Mouse (Mus musculus): ENCODE data around the gene Tmem240. TPM values are rescaled to one million over a fixed set of nuclear protein-coding genes. Genes with fewer than 3 reads are reported as not detected.

Gene Tmem240
- polyA plus RNA-seq, 2 experiments: 0.06 to 0.17 TPM

DNA sequence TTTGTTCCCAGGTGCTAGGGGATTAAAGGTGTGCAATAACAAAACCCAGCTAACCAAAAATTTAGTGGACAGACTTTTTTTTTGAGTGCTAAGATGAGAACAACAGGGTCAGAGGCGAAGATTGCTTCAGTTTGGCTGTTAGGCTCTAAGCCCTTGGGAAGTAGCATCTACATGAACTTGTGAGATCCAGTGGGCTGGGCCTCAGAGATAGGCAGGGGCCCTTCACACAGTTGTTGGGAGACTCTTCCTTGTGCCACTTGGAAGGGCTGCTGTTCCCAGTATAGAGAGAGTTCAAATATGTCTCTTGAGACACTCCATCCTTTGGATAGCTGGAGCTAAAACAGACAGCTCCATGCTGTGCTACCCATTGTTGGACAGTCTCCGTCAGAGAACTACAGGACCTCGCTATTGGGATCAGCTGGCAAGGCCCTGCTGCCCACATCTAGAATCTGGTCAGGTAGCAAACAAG lies 55.5 kb downstream of the Tmem240 start, which contains the start of gene Ankrd65:
Ankrd65 (plus strand) TSS at position 419 of the 469 bp plus-strand sequence.
- Histone ChIP-seq H3K4me3 (ENCODE audit: insufficient read depth in 1 of 2, low read depth in 2 of 2, low read length in 2 of 2) (no peak within 1 kb of the TSS), H3K27me3 (ENCODE audit: control insufficient read depth, insufficient read depth, low read length) (no peaks in the 10 kb centered on the region), H3K4me2 (ENCODE audit: low read depth) (no peak within 1 kb of the TSS), H3K4me1 (replicated peaks; ENCODE audit: control insufficient read depth in 2 of 2, insufficient read depth in 2 of 2, low read length in 1 of 2) (peaks cover 6 to 17% of the 10 kb centered on the region in 2 experiments), H3K9ac (replicated peaks) (no peak within 1 kb of the TSS), H3K9me3 (ENCODE audit: control insufficient read depth, low read length) (no peaks in the 10 kb centered on the region), H3K27ac (no peak within 1 kb of the TSS), H3K36me3 (replicated peaks; ENCODE audit: control insufficient read depth, insufficient read depth, low read depth) (no peaks in the 10 kb centered on the region)
- DNase-seq (ENCODE audit: low read depth in 3 of 3, low spot score in 3 of 3) (no peak), ATAC-seq (ENCODE audit: insufficient read depth) (no peak)
- no peak for TF ChIP-seq EP300 (IDR thresholded peaks at IDR 0.05; ENCODE audit: low read depth)
- no peak for TF ChIP-seq CTCF (IDR thresholded peaks at IDR 0.05; ENCODE audit: low read depth)
- WGBS (ENCODE audit: insufficient replicate concordance): 65% methylated on average over 3 of the region's 3 CpGs

Small RNA genes within 50 kb of the gene (microRNA-seq; reads per million reads assigned to microRNA genes)
- gene Gm27743: not detected

Other genes starting within 250 kb of the Tmem240 start
- 92.8 and 127 TPM in 2 replicates for gene Gnb1, start 243.4 kb upstream of the Tmem240 start, polyA plus RNA-seq (2012; rRNA removed)
- gene Gnb1, start 243.4 kb upstream of the Tmem240 start, polyA plus RNA-seq (2014; fragmentation: Nextera tagmentation; extraction: Ambion mirVana): 98.7 and 108 TPM in 2 replicates
- gene Nadk, start 172.4 kb upstream of the Tmem240 start, polyA plus RNA-seq (2012; rRNA removed): 32.0 and 32.2 TPM in 2 replicates
- gene Nadk, start 172.4 kb upstream of the Tmem240 start, polyA plus RNA-seq (2014; fragmentation: Nextera tagmentation; extraction: Ambion mirVana): 40.2 and 48.4 TPM in 2 replicates
- gene Slc35e2, start 133.4 kb upstream of the Tmem240 start, polyA plus RNA-seq (2012; rRNA removed): 4.1 and 4.2 TPM in 2 replicates
- 6.7 and 7.9 TPM in 2 replicates for gene Slc35e2, start 133.4 kb upstream of the Tmem240 start, polyA plus RNA-seq (2014; fragmentation: Nextera tagmentation; extraction: Ambion mirVana)
- gene Cdk11b, start 109.9 kb upstream of the Tmem240 start, polyA plus RNA-seq (2012; rRNA removed): 12.6 and 21.4 TPM in 2 replicates
- gene Cdk11b, start 109.9 kb upstream of the Tmem240 start, polyA plus RNA-seq (2014; fragmentation: Nextera tagmentation; extraction: Ambion mirVana): 16.3 and 19.4 TPM in 2 replicates
- gene Gm10563, start 89.4 kb upstream of the Tmem240 start, polyA plus RNA-seq (2012; rRNA removed): not detected in 2 replicates
- gene Gm10563, start 89.4 kb upstream of the Tmem240 start, polyA plus RNA-seq (2014; fragmentation: Nextera tagmentation; extraction: Ambion mirVana): not detected in 2 replicates
- 3.4 and 5.4 TPM in 2 replicates for gene Mmp23, start 81.4 kb upstream of the Tmem240 start, polyA plus RNA-seq (2012; rRNA removed)
- 2.8 TPM in 2 replicates for gene Mmp23, start 81.4 kb upstream of the Tmem240 start, polyA plus RNA-seq (2014; fragmentation: Nextera tagmentation; extraction: Ambion mirVana)
- gene Mib2, start 65.6 kb upstream of the Tmem240 start, polyA plus RNA-seq (2012; rRNA removed): 4.8 and 4.9 TPM in 2 replicates
- gene Mib2, start 65.6 kb upstream of the Tmem240 start, polyA plus RNA-seq (2014; fragmentation: Nextera tagmentation; extraction: Ambion mirVana): 1.8 and 1.9 TPM in 2 replicates
- gene Fndc10, start 40.5 kb upstream of the Tmem240 start, polyA plus RNA-seq (2012; rRNA removed): 0.58 and 0.87 TPM in 2 replicates
- 0.10 and 0.15 TPM in 2 replicates for gene Fndc10, start 40.5 kb upstream of the Tmem240 start, polyA plus RNA-seq (2014; fragmentation: Nextera tagmentation; extraction: Ambion mirVana)
- gene Ssu72, start 30.0 kb upstream of the Tmem240 start, polyA plus RNA-seq (2012; rRNA removed): 38.6 and 39.5 TPM in 2 replicates
- 53.9 and 56.9 TPM in 2 replicates for gene Ssu72, start 30.0 kb upstream of the Tmem240 start, polyA plus RNA-seq (2014; fragmentation: Nextera tagmentation; extraction: Ambion mirVana)
- gene Atad3a, start 26.3 kb downstream of the Tmem240 start, polyA plus RNA-seq (2012; rRNA removed): 28.7 and 41.8 TPM in 2 replicates
- 31.2 and 38.7 TPM in 2 replicates for gene Atad3a, start 26.3 kb downstream of the Tmem240 start, polyA plus RNA-seq (2014; fragmentation: Nextera tagmentation; extraction: Ambion mirVana)
- 0.13 and 0.15 TPM in 2 replicates for gene Vwa1, start 39.9 kb downstream of the Tmem240 start, polyA plus RNA-seq (2012; rRNA removed)
- 0.14 and 0.19 TPM in 2 replicates for gene Vwa1, start 39.9 kb downstream of the Tmem240 start, polyA plus RNA-seq (2014; fragmentation: Nextera tagmentation; extraction: Ambion mirVana)
- 0.28 and 0.32 TPM in 2 replicates for gene Tmem88b, start 51.1 kb downstream of the Tmem240 start, polyA plus RNA-seq (2012; rRNA removed)
- gene Tmem88b, start 51.1 kb downstream of the Tmem240 start, polyA plus RNA-seq (2014; fragmentation: Nextera tagmentation; extraction: Ambion mirVana): 0.04 and 0.11 TPM in 2 replicates
- gene Ankrd65, start 55.6 kb downstream of the Tmem240 start, polyA plus RNA-seq (2012; rRNA removed): 0.02 and 0.03 TPM in 2 replicates
- gene Ankrd65, start 55.6 kb downstream of the Tmem240 start, polyA plus RNA-seq (2014; fragmentation: Nextera tagmentation; extraction: Ambion mirVana): not detected in 2 replicates
- 41.6 and 62.8 TPM in 2 replicates for gene Mrpl20, start 68.1 kb downstream of the Tmem240 start, polyA plus RNA-seq (2012; rRNA removed)
- gene Mrpl20, start 68.1 kb downstream of the Tmem240 start, polyA plus RNA-seq (2014; fragmentation: Nextera tagmentation; extraction: Ambion mirVana): 197 and 200 TPM in 2 replicates
- 43.3 and 65.8 TPM in 2 replicates for gene Ccnl2, start 77.7 kb downstream of the Tmem240 start, polyA plus RNA-seq (2012; rRNA removed)
- 51.2 and 57.2 TPM in 2 replicates for gene Ccnl2, start 77.7 kb downstream of the Tmem240 start, polyA plus RNA-seq (2014; fragmentation: Nextera tagmentation; extraction: Ambion mirVana)
- 67.4 and 77.0 TPM in 2 replicates for gene Aurkaip1, start 96.5 kb downstream of the Tmem240 start, polyA plus RNA-seq (2012; rRNA removed)
- gene Aurkaip1, start 96.5 kb downstream of the Tmem240 start, polyA plus RNA-seq (2014; fragmentation: Nextera tagmentation; extraction: Ambion mirVana): 117 and 120 TPM in 2 replicates
- gene Mxra8, start 104.9 kb downstream of the Tmem240 start, polyA plus RNA-seq (2012; rRNA removed): 5.4 and 6.2 TPM in 2 replicates
- 3.9 and 4.9 TPM in 2 replicates for gene Mxra8, start 104.9 kb downstream of the Tmem240 start, polyA plus RNA-seq (2014; fragmentation: Nextera tagmentation; extraction: Ambion mirVana)
- gene Dvl1, start 112.6 kb downstream of the Tmem240 start, polyA plus RNA-seq (2012; rRNA removed): 20.9 and 24.5 TPM in 2 replicates
- 2.8 and 3.9 TPM in 2 replicates for gene Dvl1, start 112.6 kb downstream of the Tmem240 start, polyA plus RNA-seq (2014; fragmentation: Nextera tagmentation; extraction: Ambion mirVana)
- gene Tas1r3, start 128.6 kb downstream of the Tmem240 start, polyA plus RNA-seq (2012; rRNA removed): 0.08 and 0.09 TPM in 2 replicates
- gene Tas1r3, start 128.6 kb downstream of the Tmem240 start, polyA plus RNA-seq (2014; fragmentation: Nextera tagmentation; extraction: Ambion mirVana): 0.04 and 0.06 TPM in 2 replicates
- 5.6 and 6.6 TPM in 2 replicates for gene Cptp, start 134.6 kb downstream of the Tmem240 start, polyA plus RNA-seq (2012; rRNA removed)
- gene Cptp, start 134.6 kb downstream of the Tmem240 start, polyA plus RNA-seq (2014; fragmentation: Nextera tagmentation; extraction: Ambion mirVana): 7.6 and 9.4 TPM in 2 replicates
- gene Ints11, start 134.7 kb downstream of the Tmem240 start, polyA plus RNA-seq (2012; rRNA removed): 16.7 and 22.1 TPM in 2 replicates
- 34.0 and 34.6 TPM in 2 replicates for gene Ints11, start 134.7 kb downstream of the Tmem240 start, polyA plus RNA-seq (2014; fragmentation: Nextera tagmentation; extraction: Ambion mirVana)
- gene Pusl1, start 157.0 kb downstream of the Tmem240 start, polyA plus RNA-seq (2012; rRNA removed): 16.8 and 19.4 TPM in 2 replicates
- gene Pusl1, start 157.0 kb downstream of the Tmem240 start, polyA plus RNA-seq (2014; fragmentation: Nextera tagmentation; extraction: Ambion mirVana): 12.9 and 14.9 TPM in 2 replicates
- 9.4 and 9.6 TPM in 2 replicates for gene Acap3, start 157.0 kb downstream of the Tmem240 start, polyA plus RNA-seq (2012; rRNA removed)
- 4.7 and 5.5 TPM in 2 replicates for gene Acap3, start 157.0 kb downstream of the Tmem240 start, polyA plus RNA-seq (2014; fragmentation: Nextera tagmentation; extraction: Ambion mirVana)
- 19.9 and 36.9 TPM in 2 replicates for gene Ube2j2, start 209.0 kb downstream of the Tmem240 start, polyA plus RNA-seq (2012; rRNA removed)
- gene Ube2j2, start 209.0 kb downstream of the Tmem240 start, polyA plus RNA-seq (2014; fragmentation: Nextera tagmentation; extraction: Ambion mirVana): 61.5 and 62.3 TPM in 2 replicates
- 37.4 and 43.2 TPM in 2 replicates for gene C1qtnf12, start 227.5 kb downstream of the Tmem240 start, polyA plus RNA-seq (2012; rRNA removed)
- 85.1 and 96.2 TPM in 2 replicates for gene C1qtnf12, start 227.5 kb downstream of the Tmem240 start, polyA plus RNA-seq (2014; fragmentation: Nextera tagmentation; extraction: Ambion mirVana)

All from liver, embryonic 14.5 days (tissue).